8 mouse cellular contexts compared by ENCODE assay signal in the genomic region with DNA sequence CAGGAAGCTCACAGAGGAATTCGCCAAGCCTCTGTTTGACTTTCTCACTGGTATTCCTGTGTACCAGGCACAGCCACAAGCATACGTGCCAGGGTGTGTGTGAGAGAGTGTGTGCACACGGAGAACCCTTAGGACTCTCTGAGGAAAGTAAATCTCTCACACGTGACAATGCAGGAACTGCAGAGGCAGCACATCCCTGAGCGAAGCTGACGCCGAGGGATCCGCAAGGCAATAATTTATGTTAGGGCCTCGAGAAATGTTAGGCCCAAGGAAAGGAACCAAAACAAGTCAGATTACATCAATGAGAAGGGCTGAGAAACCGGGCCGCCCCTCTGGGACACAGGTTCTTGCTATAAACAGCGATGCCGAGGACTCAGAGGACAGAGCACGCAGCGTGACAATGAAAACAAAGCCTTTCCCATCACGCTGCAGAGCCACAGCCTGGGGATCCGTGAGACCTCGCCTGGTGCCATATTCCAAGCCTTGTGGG.
A peak's percentile ranks its signal among the peaks of the same experiment; 100 is the strongest.
DNase-seq lines count a peak whose midpoint lies in the region; ATAC-seq and TF ChIP-seq lines count a peak whose summit lies in the region.
"Had no signal": no experiment of that assay in that cellular context is flagged by ENCODE, and none has a peak within 500 bp of the region (broad histone marks: within the 10 kb centered on the region; RNA-seq: fewer than 3 reads in every experiment).

No protein-coding gene starts in this region.

- no peaks in the 10 kb centered on the region for H3K36me3 ChIP-seq in lung, embryonic 14.5 days (ENCODE audit: insufficient read depth)
- H3K36me3 ChIP-seq in hindbrain, embryonic 12.5 days: no peaks in the 10 kb centered on the region
- no peaks in the 10 kb centered on the region for H3K36me3 ChIP-seq in stomach, embryonic 15.5 days

- ATAC-seq in lung, embryonic 14.5 days (ENCODE audit: insufficient read depth): 0 out of 2 replicates have a peak, but pooled peaks have one; percentile 36
- ATAC-seq in hindbrain, embryonic 12.5 days (ENCODE audit: low FRiP score): peak; percentile 63; the same call in 1 of the 2 replicates
- peak; percentile 69 for ATAC-seq in stomach, embryonic 15.5 days (ENCODE audit: insufficient read depth, low FRiP score, low read depth)

- peaks cover 29% of the 10 kb centered on the region for H3K4me1 ChIP-seq in lung, embryonic 14.5 days (ENCODE audit: insufficient read depth)
- H3K4me1 ChIP-seq in lung, adult 2 months (ENCODE audit: control insufficient read depth, insufficient read depth, low read length): peaks cover 4% of the 10 kb centered on the region
- H3K4me1 ChIP-seq in hindbrain, embryonic 12.5 days: peaks cover 29% of the 10 kb centered on the region
- H3K4me1 ChIP-seq in stomach, embryonic 15.5 days: peaks cover 8% of the 10 kb centered on the region; the same call in 1 of the 2 replicates

- peak overlapping the region; percentile 15; the same call in 1 of the 2 replicates for H3K9ac ChIP-seq in lung, embryonic 14.5 days
- H3K9ac ChIP-seq in hindbrain, embryonic 12.5 days: peak overlapping the region; percentile 45
- H3K9ac ChIP-seq in stomach, embryonic 15.5 days: no peak overlapping the region

- peak; percentile 67 for DNase-seq in lung, embryonic 14.5 days
- DNase-seq in lung, adult 2 months: no peak
- peak; percentile 45 for DNase-seq in lung, postnatal 25 days (ENCODE audit: low spot score)
- DNase-seq in ovary, postnatal 10 days (ENCODE audit: low spot score): no peak
- DNase-seq in cerebellum, postnatal 14 days: no peak
- DNase-seq: thymus, postnatal 36 days had no signal

- no peak for TF ChIP-seq CTCF in lung, embryonic 14.5 days (IDR thresholded peaks at IDR 0.05; ENCODE audit: low read depth)
- TF ChIP-seq CTCF in lung, adult 2 months (IDR thresholded peaks at IDR 0.05; ENCODE audit: insufficient read depth, low read length): no peak

- no peaks in the 10 kb centered on the region for H3K27me3 ChIP-seq in lung, embryonic 14.5 days (ENCODE audit: insufficient read depth, low read length)
- H3K27me3 ChIP-seq in hindbrain, embryonic 12.5 days: no peaks in the 10 kb centered on the region
- H3K27me3 ChIP-seq in stomach, embryonic 15.5 days (replicated peaks): no peaks in the 10 kb centered on the region

- peak overlapping the region; percentile 68 for H3K27ac ChIP-seq in lung, embryonic 14.5 days (ENCODE audit: low read depth)
- H3K27ac ChIP-seq in hindbrain, embryonic 12.5 days: peak overlapping the region; percentile 83
- peak overlapping the region; percentile 72; the same call in 1 of the 2 replicates for H3K27ac ChIP-seq in stomach, embryonic 15.5 days

- H3K4me3 ChIP-seq in lung, embryonic 14.5 days (ENCODE audit: low read depth, low read length): no peak overlapping the region
- H3K4me3 ChIP-seq in lung, adult 2 months (replicated peaks; ENCODE audit: extremely low read depth, low read depth, low read length): no peak overlapping the region
- no peak overlapping the region for H3K4me3 ChIP-seq in hindbrain, embryonic 12.5 days
- H3K4me3 ChIP-seq in stomach, embryonic 15.5 days (replicated peaks): no peak overlapping the region

- no peaks in the 10 kb centered on the region for H3K9me3 ChIP-seq in lung, embryonic 14.5 days (ENCODE audit: low read depth, low read length)
- H3K9me3 ChIP-seq in hindbrain, embryonic 12.5 days (replicated peaks): no peaks in the 10 kb centered on the region
- H3K9me3 ChIP-seq in stomach, embryonic 15.5 days: no peaks in the 10 kb centered on the region

- 0 out of 2 replicates have a peak overlapping the region, but pooled peaks have one; percentile 10 for H3K4me2 ChIP-seq in lung, embryonic 14.5 days
- H3K4me2 ChIP-seq in hindbrain, embryonic 12.5 days (replicated peaks): peak overlapping the region; percentile 24; the same call in 1 of the 2 replicates
- H3K4me2 ChIP-seq in stomach, embryonic 15.5 days: peak overlapping the region; percentile 1; the same call in 1 of the 2 replicates

- WGBS in lung, embryonic 14.5 days: 33% methylated on average over 18 of the region's 18 CpGs
- 64% methylated on average over 18 of the region's 18 CpGs for WGBS in lung, adult 2 months
- 31% methylated on average over 18 of the region's 18 CpGs for WGBS in hindbrain, embryonic 12.5 days
- 28% methylated on average over 18 of the region's 18 CpGs for WGBS in stomach, embryonic 15.5 days

- no peak for TF ChIP-seq POLR2A in lung, adult 2 months (IDR thresholded peaks at IDR 0.05; ENCODE audit: borderline replicate concordance, extremely low read depth, low read depth, low read length)

Comparison
In these comparisons a context has a peak if more than half of its experiments do, and no peak if none do; other contexts are left out.
1. DNase-seq: peak in lung, embryonic 14.5 days (single experiment) and lung, postnatal 25 days (single experiment); none in lung, adult 2 months (single experiment), ovary, postnatal 10 days (single experiment) and cerebellum, postnatal 14 days (0 of 2).
2. Peak in every context shown above with its lines, with median percentiles within 50 percentile points of each other: ATAC-seq, H3K27ac ChIP-seq and H3K4me2 ChIP-seq.